Mouse (Mus musculus) testis, adult 2 months (tissue): Measurements from ENCODE around the gene Gm3404.
"Not testable (repeated sequence)": the region's sequence is repeated elsewhere in the genome, so short reads cannot be mapped to it uniquely, and the experiment has no call there.

Experiments used
- CTCF ChIP-seq: fragments of 200-500 bp; IDR thresholded peaks from 2 replicates; pipeline ENCODE4 v1.5.1; 2012; ENCODE audit warnings: low read depth, mild to moderate bottlenecking, inconsistent platforms, low read length, moderate library complexity; ENCODE audit not compliant: control insufficient read depth, insufficient read depth, insufficient replicate concordance
- POLR2A ChIP-seq: fragments of 200-500 bp; IDR thresholded peaks from 2 replicates; pipeline ENCODE4 v1.6.1; 2012; ENCODE audit warnings: low read depth, mild to moderate bottlenecking, inconsistent platforms, low read length, moderate library complexity; ENCODE audit not compliant: control insufficient read depth

DNA sequence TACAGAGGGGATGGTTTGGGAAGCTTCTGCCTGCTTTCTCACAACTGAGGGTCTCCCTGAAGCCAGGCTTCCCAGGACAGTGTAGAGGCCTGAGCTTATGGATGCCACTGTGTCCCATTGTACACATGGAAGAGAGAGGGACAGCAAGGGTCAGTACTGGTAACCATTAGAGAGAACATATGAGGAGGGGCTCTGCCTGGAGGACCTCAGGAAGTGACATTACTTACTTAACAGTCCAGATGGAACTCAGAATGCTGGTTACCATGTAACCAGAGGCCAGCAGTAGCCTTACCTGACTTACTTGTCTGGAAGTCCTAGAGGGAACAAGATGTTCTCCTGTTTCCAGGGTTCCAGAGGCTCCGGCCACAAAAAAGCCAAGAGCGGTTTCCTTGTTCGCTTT, 30.2 kb downstream of the Gm3404 start, which contains the start of gene Gm3415:
- not testable (repeated sequence) for TF ChIP-seq CTCF, POLR2A
